Mouse (Mus musculus) olfactory bulb, adult 2 months (tissue): ENCODE measurements around the gene Sh3bgrl. TPM values are rescaled to one million over a fixed set of nuclear protein-coding genes. Genes with fewer than 3 reads are reported as not detected.
A peak's percentile ranks its signal among the peaks of the same experiment; 100 is the strongest.
"Not testable (repeated sequence)": the region's sequence is repeated elsewhere in the genome, so short reads cannot be mapped to it uniquely, and the experiment has no call there.

Source experiments
- H3K27ac ChIP-seq: fragments of 200-500 bp; 2 replicates; pipeline ENCODE4 v1.5.1; 2012; ENCODE audit warnings: low read depth, low read length; ENCODE audit not compliant: insufficient read depth
- H3K4me1 ChIP-seq: fragments of 200-500 bp; 2 replicates; pipeline ENCODE4 v1.6.1; 2012; ENCODE audit warnings: low read length; ENCODE audit not compliant: control insufficient read depth, insufficient read depth
- H3K4me3 ChIP-seq: fragments of 200-500 bp; 2 replicates; pipeline ENCODE4 v1.5.1; 2012; ENCODE audit warnings: mild to moderate bottlenecking, low read depth, low read length, moderate library complexity; ENCODE audit not compliant: insufficient read depth
- CTCF ChIP-seq: fragments of 200-500 bp; IDR thresholded peaks from 2 replicates; pipeline ENCODE4 v1.5.1; 2012; ENCODE audit warnings: low read depth, mild to moderate bottlenecking, low read length, moderate library complexity; ENCODE audit not compliant: insufficient read depth
- POLR2A ChIP-seq: fragments of 200-500 bp; IDR thresholded peaks from 2 replicates; pipeline ENCODE4 v1.6.1; 2012; ENCODE audit warnings: mild to moderate bottlenecking, low read depth, low read length, moderate library complexity; ENCODE audit not compliant: insufficient read depth
- WGBS: fragments of 180-500 bp; shearing (Covaris S2); methylation state at CpG from one replicate; pipeline ENCODE4 v1.1.7; 2018; 5-methylcytosine and 5-hydroxymethylcytosine counted together
- polyA plus RNA-seq: library from polyadenylated mRNA; stranded (reverse); fragments of >200 nt; gene quantifications from 2 replicates; pipeline ENCODE4 v1.2.4, GENCODE M21; 2012; ENCODE audit warnings: low replicate concordance; ENCODE audit not compliant: missing spikeins, insufficient read depth, insufficient read length

Gene Sh3bgrl
- not detected in 2 replicates for polyA plus RNA-seq

GRCm38 (mm10) chrX:109095245-109096242 lies at the start of gene Sh3bgrl:
Sh3bgrl (plus strand) TSS chrX:109095365.
- 17% methylated on average over 26 of the region's 26 CpGs for WGBS
- TF ChIP-seq CTCF, result no peak
- TF ChIP-seq POLR2A, result no peak
- Histone ChIP-seq H3K4me1 (no peaks in the 10 kb centered on the region), H3K4me3 (peak within 1 kb of the TSS; percentile 77), H3K27ac (peak within 1 kb of the TSS; percentile 71)

GRCm38 (mm10) chrX:109047773-109048172 lies 47.4 kb upstream of the Sh3bgrl start:
- Histone ChIP-seq H3K4me3 (no peak overlapping the region), H3K27ac (no peak overlapping the region), H3K4me1 (no peaks in the 10 kb centered on the region)
- 62% methylated on average over 1 of the region's 1 CpGs for WGBS
- TF ChIP-seq POLR2A (no peak), CTCF (no peak)

GRCm38 (mm10) chrX:109071719-109072118 lies 23.4 kb upstream of the Sh3bgrl start:
- 89% methylated on average over 3 of the region's 3 CpGs for WGBS
- TF ChIP-seq POLR2A, result no peak
- TF ChIP-seq CTCF, result no peak
- Histone ChIP-seq H3K4me3 (no peak overlapping the region), H3K4me1 (no peaks in the 10 kb centered on the region), H3K27ac (no peak overlapping the region)

- no peak for TF ChIP-seq CTCF
- H3K4me1 ChIP-seq, result no peaks in the 10 kb centered on the region
- no peak overlapping the region for H3K4me3 ChIP-seq
- H3K27ac ChIP-seq, result no peak overlapping the region
- WGBS, result 67% methylated on average over 1 of the region's 1 CpGs
Observed at GRCm38 (mm10) chrX:109075716-109076115, 19.4 kb upstream of the Sh3bgrl start.

GRCm38 (mm10) chrX:109076355-109076754 lies 18.8 kb upstream of the Sh3bgrl start:
- no peak overlapping the region for H3K27ac ChIP-seq
- H3K4me3 ChIP-seq, result no peak overlapping the region
- H3K4me1 ChIP-seq, result no peaks in the 10 kb centered on the region
- TF ChIP-seq CTCF, result no peak
- no peak for TF ChIP-seq POLR2A
- WGBS, result 16% methylated on average over 3 of the region's 3 CpGs

GRCm38 (mm10) chrX:109079354-109079753 lies 15.8 kb upstream of the Sh3bgrl start:
- WGBS, result 98% methylated on average over 4 of the region's 4 CpGs
- not testable (repeated sequence) for H3K27ac ChIP-seq, H3K4me3 ChIP-seq, H3K4me1 ChIP-seq

- no peak for TF ChIP-seq CTCF
- no peak for TF ChIP-seq POLR2A
- Histone ChIP-seq H3K27ac (no peak overlapping the region), H3K4me3 (no peak overlapping the region), H3K4me1 (no peaks in the 10 kb centered on the region)
Observed at GRCm38 (mm10) chrX:109087073-109087472, 8.1 kb upstream of the Sh3bgrl start.

- no peak overlapping the region for H3K4me3 ChIP-seq
Observed at GRCm38 (mm10) chrX:109094800-109095199, 365 bp upstream of the Sh3bgrl start.

GRCm38 (mm10) chrX:109098511-109098910 lies 3.3 kb downstream of the Sh3bgrl start:
- TF ChIP-seq CTCF (no peak), POLR2A (no peak)
- H3K27ac ChIP-seq, result no peak overlapping the region
- no peaks in the 10 kb centered on the region for H3K4me1 ChIP-seq
- no peak overlapping the region for H3K4me3 ChIP-seq
- 82% methylated on average over 1 of the region's 1 CpGs for WGBS

More at GRCm38 (mm10) chrX:109094800-109095199, 365 bp upstream of the Sh3bgrl start:
- WGBS, result 12% methylated on average over 4 of the region's 4 CpGs
- no peak overlapping the region for H3K27ac ChIP-seq
- no peak for TF ChIP-seq CTCF
- TF ChIP-seq POLR2A, result no peak
- H3K4me1 ChIP-seq, result no peaks in the 10 kb centered on the region
